Mouse (Mus musculus) yolk sac, embryonic 10.5 days (tissue): ENCODE measurements around the gene Hist2h3c1.
A peak's percentile ranks its signal among the peaks of the same experiment; 100 is the strongest.
"Not testable (repeated sequence)": the region's sequence is repeated elsewhere in the genome, so short reads cannot be mapped to it uniquely, and the experiment has no call there.

Experiments used
- DNase-seq: peaks from one replicate; pipeline ENCODE4 v3.0.0-alpha.2; 2017; ENCODE audit warnings: low spot score

Gene Hist2h3c1

DNA sequence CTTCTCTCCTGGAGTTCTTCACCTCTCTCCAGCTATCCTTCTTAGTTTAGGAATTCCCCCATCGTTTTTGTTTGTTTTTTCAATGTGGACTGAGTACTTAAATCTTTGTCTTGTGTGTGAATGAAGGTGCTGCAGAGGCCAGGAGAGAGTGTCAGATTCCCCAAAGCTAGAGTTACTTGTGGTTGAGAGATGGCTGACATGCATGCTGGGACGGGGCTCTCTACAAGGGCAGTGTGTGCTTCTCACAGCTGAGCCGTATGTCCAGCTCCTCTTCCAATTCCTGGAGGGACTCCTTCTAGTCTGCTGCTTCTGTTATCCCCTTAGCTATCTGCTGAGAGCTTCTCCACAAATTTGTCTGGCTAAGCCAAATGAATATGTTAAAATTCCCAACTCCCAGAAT is 10.6 kb upstream of the Hist2h3c1 start:
- peak; percentile 4 for DNase-seq

DNA sequence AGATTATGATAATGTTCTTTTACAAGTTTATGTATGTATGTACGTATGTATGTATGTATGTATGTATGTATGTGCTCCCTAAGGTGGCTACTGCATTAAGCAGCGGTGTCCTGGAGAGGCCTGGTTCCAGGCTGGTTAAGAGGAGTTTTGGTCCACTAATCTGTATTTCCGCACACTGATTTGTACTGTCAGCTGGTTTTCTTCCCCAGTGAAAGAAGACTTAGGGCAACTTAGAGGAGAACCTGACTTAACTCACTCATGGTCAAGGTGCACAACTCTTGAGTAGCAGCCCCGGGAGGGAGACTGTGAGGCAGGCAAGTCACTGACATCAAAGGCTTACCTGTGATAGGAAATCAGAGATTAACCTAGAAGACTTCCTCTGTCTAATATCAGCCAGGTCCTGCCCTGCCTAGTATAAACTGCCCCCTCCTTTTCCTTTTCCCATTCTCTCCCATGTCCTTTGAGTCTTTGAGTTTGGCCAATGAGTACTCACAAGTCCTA is 9.6 kb upstream of the Hist2h3c1 start:
- no peak for DNase-seq

DNA sequence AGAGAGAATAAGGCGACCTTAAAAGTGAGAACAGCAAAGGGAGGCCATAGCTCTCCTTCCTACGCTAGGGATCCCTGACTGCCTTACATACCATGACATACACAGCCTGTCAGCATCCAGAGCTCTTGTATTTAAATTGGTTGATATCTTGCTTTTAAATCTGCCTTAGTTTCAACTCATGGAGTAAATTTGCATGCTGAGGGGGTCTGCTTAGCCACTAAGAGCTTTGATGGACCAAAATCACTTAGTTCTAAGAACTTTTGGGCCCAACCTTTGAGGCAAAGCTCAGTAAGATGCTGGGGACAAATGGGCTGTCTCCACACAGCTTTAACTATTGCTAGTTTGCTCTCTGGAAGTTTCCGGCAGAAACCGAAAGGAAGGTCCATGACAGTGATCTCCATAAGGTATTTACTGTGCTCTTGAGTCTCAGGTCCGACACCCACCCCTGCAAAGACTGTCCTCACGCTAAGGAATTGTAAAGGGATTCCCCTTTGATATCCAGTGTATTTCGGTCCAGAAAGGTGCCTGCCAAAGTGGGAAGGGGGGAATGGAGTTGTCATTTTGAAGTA is 9.1 kb upstream of the Hist2h3c1 start:
- DNase-seq: peak; percentile 65

DNA sequence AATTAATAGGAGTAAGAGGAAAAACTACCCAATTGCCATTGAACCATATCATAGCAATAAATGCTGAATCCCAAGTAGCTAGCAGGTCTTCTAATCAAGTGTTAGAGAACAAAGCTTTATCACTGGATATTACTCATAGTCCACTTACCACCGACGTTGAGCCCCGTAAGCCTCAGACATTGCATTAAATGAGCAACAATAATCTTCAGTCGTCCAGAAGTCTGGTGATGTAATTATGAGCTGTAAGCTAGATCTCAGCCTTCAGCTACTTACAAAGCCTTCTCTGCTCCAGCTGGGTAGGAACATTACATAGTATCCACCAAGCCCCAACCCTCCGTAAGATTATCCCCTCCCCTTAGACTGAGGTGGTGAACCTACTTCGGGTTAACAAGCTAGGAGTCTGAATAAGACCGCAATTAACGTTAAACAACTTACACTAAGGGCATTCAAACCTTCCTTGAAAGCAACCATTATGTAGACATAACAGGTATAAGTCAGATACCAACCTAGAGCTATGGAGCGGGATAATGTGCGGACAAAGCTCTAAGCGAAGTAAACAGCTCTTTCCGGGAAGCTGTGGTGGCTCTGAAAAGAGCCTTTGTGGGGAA is 8.5 kb upstream of the Hist2h3c1 start:
- DNase-seq: no peak

DNA sequence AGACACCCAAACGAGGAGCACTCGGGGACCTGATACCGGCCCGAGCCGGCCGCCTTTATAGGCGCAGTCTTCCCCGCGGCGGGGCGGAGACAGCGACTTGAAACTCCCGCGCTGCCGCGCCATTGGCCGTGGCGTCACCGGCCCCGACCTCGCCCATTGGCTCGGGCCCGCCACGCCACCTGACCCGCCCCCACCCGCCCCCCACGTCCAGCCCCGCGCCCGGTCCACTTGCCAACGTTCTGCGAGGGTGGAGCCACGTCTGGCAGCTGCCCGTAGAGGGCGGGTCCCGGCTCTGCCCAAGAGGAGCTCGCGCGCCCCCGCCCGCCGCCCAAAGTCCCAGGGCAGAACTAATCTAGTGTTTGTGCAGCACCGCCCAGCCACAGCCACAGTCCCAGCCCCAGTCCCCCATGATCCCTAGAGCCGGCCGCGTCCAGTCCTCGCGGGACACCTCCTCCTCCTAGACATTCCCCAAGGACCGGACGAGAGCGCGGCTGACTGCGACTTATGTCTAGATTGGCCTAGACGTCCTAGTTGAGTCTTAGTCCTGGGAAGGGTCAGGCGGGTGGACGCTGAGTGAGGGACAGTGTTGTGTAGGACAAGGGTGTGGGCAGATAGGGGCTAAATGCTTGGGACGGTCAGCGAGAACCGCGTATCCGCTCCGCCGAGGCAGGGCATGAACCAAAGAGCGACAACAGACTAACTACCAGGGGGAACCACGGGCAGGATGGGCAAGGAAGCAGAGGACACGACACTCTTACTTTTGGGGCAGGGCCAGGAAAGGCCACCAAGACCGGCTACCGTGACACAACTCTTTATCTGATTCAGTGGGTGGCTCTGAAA is 7.3 kb upstream of the Hist2h3c1 start, which contains the start of gene Hist2h3c2:
Hist2h3c2 (minus strand) TSS at position 174 of the 840 bp plus-strand sequence.
- DNase-seq: not testable (repeated sequence)

DNA sequence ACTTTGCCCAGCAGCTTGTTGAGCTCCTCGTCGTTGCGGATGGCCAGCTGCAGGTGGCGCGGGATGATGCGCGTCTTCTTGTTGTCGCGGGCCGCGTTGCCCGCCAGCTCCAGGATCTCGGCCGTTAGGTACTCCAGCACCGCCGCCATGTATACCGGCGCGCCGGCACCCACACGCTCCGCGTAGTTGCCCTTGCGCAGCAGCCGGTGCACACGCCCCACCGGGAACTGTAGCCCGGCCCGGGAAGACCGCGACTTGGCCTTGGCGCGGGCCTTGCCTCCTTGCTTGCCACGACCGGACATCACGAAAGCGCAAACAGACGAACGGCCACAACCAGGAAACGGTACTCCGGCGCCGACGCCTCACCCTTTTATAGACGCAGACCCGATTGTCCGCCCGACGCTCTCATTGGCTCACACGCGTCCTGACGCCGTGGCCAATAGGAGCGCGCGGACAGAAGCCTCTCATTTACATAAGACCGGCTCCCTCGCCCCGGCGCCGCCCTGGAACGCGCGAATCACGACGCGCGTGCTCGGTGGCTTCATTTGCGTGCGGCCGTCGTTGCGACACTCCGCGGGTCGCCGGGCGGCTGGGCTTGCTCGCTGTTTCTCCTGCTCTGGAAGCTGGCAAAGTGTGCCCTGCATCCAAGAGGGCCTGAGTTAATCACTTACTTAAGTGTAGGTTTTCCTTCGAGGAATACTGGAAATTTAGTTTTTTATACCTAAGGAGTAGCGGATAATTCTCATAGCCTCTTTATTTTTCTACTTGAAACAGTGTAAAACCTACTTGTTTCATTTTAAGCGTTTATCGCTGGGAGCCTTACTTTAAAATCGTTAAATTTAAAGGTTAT is 6.3 kb upstream of the Hist2h3c1 start, which contains the start of gene Hist2h2aa2:
Hist2h2aa2 (minus strand) TSS at position 328 of the 850 bp plus-strand sequence.
- DNase-seq: peak; percentile 82

DNA sequence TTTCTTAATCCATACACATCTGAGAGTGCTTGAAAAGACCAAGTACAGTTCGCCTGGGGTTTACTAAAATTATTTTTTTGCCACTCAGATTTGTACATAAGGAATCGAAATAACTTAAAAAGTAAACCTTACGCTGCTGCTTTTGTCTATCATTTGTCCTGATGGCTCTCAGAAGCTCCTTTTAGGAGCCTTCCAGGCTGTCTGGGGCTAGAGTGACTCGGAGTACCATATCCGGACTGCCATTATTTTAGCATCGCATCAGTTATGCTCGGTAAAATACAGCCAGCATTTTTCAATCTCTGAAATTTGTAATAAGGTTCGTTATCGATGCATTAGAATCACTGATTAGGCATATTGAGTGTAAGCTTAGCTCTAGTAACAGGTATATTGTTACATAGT is 5.7 kb upstream of the Hist2h3c1 start:
- DNase-seq: no peak

DNA sequence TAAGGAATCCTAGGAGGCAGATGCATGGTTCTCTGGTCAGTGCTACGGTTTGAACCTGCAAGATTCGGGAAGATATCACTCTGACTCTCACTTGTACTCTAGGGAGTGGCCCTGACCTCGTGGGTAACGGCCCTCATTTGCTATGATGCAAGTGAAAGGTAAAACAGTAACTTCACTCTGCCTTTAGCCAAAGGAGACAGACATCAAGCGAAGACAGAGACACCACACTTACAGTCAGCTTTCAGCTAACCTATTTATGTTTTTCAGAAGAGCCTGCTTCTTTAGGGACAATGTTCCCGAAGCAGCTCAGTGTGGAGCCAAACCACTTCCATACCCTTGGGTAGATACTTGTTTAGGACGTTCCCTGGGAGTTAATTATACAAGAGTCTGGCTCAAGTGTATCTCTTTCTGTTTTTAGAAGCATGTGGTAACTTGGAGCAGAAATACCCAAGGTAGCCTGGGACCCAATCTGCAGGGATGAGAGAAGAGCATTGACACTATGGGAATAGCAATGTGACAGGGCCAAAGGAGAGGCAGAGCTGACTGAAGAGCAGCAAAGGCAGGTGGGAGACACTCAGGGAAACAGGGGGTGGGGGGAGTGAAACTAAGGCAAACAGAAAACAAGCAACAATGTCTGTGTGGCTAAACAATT is 2.4 kb upstream of the Hist2h3c1 start:
- peak; percentile 63 for DNase-seq

DNA sequence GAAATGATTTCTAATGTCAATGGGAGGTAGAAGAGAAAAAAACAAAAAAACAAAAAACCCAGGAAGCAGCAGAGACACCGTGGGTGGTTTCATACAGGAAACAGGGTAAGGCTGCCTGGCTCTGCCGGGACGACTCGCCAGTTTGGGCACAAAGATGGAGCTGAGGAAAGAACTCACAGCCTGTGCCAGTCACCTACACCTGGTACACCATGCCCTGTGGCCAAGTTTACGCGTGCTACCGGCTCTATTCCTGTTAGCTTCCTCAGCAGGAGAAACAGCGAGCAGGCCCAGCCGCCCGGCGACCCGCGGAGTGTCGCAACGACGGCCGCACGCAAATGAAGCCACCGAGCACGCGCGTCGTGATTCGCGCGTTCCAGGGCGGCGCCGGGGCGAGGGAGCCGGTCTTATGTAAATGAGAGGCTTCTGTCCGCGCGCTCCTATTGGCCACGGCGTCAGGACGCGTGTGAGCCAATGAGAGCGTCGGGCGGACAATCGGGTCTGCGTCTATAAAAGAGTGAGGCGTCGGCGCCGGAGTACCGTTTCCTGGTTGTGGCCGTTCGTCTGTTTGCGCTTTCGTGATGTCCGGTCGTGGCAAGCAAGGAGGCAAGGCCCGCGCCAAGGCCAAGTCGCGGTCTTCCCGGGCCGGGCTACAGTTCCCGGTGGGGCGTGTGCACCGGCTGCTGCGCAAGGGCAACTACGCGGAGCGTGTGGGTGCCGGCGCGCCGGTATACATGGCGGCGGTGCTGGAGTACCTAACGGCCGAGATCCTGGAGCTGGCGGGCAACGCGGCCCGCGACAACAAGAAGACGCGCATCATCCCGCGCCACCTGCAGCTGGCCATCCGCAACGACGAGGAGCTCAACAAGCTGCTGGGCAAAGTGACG is 1.2 kb upstream of the Hist2h3c1 start, which contains the start of gene Hist2h2aa1:
Hist2h2aa1 (plus strand) TSS at position 495 of the 884 bp plus-strand sequence.
- peak; percentile 86 for DNase-seq

DNA sequence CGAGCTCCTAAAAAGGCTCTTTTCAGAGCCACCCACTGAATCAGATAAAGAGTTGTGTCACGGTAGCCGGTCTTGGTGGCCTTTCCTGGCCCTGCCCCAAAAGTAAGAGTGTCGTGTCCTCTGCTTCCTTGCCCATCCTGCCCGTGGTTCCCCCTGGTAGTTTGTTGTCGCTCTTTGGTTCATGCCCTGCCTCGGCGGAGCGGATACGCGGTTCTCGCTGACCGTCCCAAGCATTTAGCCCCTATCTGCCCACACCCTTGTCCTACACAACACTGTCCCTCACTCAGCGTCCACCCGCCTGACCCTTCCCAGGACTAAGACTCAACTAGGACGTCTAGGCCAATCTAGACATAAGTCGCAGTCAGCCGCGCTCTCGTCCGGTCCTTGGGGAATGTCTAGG is 467 bp upstream of the Hist2h3c1 start:
- not testable (repeated sequence) for DNase-seq

DNA sequence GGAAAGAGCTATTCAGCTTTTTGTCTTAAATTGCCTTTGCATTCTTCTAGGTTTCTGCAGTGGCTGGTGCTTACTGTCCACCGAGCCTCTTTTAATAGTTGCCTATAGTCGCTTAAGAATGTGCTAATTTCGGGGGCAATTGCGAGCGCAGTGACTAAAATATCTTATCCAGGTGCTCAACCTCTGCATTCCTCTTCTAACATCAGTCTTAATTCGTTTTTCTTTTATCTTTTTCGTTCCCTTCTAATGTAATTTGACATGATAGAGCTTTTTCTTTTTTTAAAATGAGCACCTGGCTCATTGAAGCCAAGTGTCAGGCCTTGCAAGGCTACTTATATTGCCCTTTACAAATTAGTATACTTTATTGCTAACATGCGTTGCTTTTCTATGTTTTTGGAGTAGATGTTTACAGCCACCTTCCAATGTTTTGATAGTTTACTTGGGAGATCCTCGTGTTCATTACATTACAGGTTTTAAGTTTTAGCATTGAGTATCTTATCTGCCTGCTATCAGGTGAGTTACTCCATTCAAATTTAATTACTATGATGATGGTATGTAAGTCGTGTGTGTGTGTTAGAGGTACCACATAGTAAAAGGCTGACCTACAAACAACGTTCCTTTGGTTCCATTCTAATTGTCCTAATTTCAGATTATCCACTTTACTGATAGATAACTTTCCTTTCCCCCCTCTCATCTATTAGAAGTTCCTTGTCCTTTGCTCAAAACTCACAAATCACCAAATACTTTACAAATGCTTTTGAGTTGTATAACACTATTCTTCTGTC is 1.1 kb downstream of the Hist2h3c1 start:
- DNase-seq: peak; percentile 31

DNA sequence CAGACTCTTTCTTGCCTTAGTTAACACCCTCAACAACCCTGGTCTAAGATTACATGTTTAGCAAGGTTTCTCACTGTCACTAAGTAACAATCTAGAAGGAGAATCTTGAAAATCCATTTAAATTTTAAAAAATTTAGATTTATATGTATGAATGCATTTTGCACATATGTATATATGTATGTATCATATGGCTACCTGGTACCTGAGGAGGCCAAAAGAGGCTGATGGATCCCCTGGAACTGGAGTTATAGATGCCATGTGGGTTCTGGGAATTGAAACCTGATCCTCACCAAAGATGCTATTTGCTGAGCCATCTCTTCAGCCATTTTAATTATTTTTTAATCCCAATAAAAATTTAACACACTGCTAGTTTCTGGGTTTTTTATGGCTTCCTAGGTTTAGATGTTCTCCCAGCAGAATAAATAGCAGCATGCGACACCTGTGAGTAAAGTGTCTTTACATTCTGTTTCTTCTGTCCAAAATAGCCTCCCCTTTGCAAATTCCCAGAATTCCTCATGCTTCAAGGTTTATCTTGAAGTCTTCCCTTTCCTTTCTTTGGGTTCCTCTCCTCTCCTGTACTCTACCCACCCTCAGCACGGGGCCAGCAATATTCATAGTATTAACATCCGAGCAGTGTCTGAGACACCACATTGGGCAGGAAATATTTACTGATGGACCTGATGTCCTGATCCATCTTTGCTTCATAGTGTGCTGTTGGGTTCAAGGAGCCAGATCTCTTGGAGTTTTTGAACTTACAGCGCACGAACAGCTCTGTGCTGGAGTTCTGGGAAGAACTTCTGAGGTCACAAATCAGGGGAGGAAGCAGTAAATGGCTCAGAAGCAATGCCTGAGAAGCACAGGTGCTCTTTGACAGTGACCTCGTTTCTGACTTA is 1.9 kb downstream of the Hist2h3c1 start:
- DNase-seq: peak; percentile 25

DNA sequence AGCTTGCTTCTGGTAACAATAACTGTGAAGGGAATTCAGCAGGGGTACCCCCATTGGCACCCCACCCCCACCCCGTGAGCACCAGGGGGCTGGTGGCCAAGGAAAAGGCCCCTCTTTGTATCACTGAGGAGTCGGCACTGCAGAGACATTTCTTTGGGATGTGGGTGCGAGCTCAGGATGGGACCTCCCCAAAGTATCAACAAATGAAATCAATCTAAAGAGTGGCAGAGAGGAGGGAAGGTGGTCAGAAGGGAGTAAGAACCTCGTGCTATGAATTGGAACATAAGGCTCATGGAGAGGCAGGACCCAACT is 2.5 kb downstream of the Hist2h3c1 start:
- DNase-seq: no peak

DNA sequence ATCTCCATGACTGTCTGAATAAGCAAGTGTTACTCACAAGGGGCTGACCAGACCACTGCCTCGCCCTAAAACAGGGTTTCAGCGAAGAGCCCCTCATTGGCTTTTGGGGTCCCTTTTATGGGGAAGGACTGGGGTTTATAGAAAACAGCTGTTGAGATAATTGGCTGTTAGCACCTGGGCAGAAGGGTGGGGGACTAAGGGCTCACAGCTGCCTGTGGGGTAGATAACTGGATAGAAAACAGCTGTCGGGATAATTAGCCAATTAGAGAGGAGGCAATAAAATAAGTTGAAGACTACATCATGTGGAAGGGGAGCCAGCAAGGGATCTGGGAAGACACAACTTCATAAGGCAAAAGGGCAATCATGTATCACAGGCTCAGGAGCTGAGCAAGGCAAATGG is 4.4 kb downstream of the Hist2h3c1 start:
- no peak for DNase-seq

DNA sequence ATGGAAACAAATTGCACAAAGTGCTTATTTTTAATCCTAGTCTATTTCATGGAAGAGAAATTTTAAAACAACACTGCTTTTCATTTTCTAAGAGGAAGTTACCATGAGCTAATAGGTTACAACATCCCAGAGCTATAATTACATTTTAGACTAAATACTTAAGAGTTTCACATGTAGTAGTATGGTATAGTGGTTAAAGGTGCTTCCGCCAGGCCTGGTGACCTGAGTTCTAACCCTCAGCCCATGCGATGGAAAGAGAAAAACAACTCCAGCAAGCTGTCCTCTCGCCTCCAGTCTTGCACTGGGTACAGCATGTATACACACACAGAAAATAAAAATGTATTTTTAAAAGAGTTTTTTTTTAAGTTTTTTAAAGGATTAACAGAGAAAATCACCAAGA is 5.3 kb downstream of the Hist2h3c1 start:
- DNase-seq: no peak

DNA sequence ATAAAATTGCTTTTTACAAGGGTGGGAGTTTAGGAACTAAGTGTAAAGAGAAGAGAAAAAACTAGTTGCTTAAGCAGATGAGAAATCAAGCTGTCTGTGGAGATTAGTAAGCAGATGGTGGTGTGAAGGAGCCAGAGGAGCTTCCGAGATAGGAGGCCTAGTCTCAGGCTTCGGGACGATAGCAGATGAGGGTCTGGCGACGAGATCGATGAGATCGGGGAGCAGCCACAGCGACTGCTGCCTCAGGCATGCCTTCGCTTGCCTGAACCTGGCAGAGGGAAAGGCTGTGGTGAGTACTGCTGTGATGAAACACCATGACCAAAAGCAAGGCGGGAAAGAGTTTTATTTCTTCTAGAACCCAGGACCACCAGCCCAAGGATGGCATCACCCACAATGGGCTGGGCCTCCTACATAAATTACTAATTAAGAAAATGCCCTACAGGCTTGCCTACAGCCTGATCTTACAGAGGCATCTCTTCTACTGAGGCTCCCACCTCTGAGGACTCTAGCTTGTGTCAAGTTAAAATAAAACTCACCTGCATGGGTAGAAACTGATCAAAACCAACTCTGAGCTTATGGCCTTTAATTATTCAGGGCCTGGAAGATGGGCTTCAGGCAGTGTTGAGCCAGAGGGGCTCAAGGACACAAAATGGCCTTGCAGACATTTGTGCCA is 8.3 kb downstream of the Hist2h3c1 start:
- DNase-seq: no peak

DNA sequence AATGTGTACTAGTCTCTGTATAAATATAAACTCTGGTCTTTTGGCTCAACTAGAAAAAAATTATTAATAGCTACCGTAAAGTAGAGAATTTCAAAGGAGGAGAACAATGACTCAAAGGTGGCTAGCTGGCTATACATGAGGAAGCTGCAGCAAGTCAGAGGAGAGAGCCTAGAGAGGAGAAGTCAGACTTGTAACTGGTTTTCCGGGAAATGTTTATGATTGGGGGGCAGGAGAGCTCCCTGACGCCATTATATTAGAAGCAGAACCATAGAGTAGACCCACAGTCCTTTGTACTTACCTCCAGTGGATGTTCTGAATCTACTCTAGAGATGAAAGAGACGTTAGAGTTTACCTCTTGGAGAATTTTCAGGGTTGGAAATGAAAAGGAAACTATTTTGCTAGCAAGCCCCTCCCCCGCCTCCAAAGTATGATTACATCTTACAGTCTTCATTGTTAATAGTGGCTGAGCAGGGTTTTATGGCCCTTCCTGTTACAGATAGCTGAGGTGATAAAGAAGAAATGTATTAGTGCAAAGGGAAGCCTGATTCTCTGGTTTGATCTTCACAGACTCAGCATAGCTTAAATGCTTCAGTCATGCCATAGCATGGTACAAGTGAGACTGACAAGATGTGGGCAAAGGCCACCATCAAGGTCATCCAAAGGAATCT is 9.6 kb downstream of the Hist2h3c1 start:
- DNase-seq: no peak
